Mouse (Mus musculus) urinary bladder, postnatal 10 days (tissue): Measurements from ENCODE around the gene Ilk.
"Not testable (repeated sequence)": the region's sequence is repeated elsewhere in the genome, so short reads cannot be mapped to it uniquely, and the experiment has no call there.

Source experiments
- DNase-seq: peaks from one replicate; pipeline ENCODE4 v3.0.0; 2022; ENCODE audit warnings: low spot score

Ilk gene

GRCm38 (mm10) chr7:105736264-105736901, at the start of gene Ilk:
TSS of gene Ilk (plus strand) at chr7:105736592.
- peak; percentile 78 for DNase-seq

- DNase-seq, result no peak
Observed at GRCm38 (mm10) chr7:105690875-105691274, 45.5 kb upstream of the Ilk start.

DNA sequence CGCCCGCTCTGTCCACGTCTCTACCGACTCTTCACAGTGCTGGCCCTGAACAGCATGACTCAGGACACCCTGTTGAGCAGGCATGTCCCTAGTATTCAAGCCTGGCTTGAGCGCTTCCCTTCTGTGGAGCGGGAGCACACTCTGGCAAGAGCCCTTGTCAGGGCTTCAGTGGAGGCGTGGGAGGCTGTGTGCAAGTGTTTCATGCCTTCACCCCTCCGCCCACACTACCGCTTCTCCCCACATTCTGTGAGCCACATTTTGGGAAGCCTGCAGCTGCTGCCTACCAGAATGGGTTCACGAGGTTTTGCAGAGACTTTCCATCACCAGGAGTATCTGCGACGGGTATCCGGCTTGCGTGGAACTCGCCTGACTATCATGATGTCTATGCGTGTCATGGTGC, 33.2 kb upstream of the Ilk start:
- no peak for DNase-seq

DNA sequence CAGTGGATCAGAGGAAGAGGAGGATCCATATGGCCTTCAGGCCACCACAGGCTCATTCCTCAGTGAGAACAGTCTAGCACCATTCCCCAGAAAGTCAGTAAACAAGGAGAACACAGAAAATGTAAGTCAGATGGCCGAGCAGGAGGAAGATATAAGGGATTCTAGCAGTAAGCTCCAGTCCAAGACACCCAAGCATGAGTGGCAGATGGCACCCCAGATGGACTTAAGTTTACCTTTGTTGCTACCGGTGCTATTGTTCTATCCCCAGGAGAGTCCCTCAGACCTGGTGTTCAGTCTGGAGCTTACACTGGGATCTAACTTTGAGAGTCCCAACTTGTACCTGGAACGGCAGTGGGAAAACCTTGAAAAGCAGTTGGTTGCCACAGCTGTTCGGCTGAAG, 32.6 kb upstream of the Ilk start:
- DNase-seq, result no peak

GRCm38 (mm10) chr7:105708733-105709132, 27.7 kb upstream of the Ilk start:
- DNase-seq, result no peak

GRCm38 (mm10) chr7:105715366-105715765, 21.0 kb upstream of the Ilk start:
- DNase-seq, result no peak

DNA sequence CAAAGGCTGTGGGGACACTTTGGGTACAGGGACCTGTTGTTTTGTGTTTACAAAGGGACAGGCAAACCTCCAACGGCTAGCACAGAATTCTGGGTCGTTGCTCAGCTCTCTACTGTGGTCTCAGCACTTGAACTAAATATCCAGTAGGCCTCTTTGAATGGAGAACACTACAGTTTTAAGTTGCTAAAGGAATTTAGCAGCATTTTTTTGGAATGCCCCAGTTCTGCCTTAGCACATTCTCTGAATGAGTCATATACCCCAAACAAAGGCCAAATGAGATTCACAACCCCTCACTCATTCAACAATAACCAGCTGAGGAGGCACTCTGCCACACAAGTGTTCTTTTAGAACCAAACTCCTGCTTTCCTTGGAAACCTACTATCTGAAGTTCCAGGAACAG, 14.5 kb upstream of the Ilk start:
- DNase-seq, result no peak

GRCm38 (mm10) chr7:105726144-105726979, 10.0 kb upstream of the Ilk start:
- no peak for DNase-seq

DNA sequence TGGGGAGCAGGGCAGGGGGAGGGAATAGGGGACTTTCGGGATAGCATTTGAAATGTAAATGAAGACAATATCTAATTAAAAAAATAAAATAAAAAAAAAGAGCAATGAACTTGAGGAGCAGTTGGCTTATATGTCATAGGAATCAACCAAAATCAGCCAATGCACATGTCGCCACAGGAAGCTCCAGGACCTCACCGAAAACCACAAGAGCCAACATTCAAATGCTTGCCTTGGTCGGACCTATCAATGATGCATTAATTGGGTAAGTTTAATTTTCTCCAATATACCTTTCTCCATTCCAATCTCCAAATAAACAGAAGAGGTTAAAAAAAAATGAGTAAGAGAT, 9.4 kb upstream of the Ilk start:
- DNase-seq, result no peak

GRCm38 (mm10) chr7:105728701-105729428, 7.5 kb upstream of the Ilk start:
- no peak for DNase-seq

GRCm38 (mm10) chr7:105733836-105734235, 2.6 kb upstream of the Ilk start:
- DNase-seq, result no peak

DNA sequence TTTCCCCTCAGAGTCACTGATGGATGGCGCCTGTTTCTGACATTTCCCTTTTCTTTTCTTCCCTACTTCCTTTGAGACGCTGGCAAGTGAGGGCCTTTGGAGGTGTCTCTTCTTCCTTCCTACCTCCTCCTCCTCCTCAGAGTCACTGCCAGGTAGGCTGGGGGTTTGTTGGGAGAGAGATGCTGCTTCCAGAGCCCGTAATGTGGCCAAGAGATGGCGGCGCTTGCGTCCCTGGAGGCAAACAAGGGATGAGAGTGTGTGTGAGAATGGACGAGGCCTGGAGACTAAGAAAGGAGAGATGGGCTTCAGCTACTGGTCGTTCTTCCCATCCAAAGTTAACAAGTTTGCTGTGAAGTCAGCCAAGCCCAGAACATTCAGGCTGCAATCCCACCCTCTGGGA, 1.6 kb upstream of the Ilk start:
- no peak for DNase-seq

- DNase-seq, result not testable (repeated sequence)
Observed at GRCm38 (mm10) chr7:105735464-105735863, 928 bp upstream of the Ilk start.

DNA sequence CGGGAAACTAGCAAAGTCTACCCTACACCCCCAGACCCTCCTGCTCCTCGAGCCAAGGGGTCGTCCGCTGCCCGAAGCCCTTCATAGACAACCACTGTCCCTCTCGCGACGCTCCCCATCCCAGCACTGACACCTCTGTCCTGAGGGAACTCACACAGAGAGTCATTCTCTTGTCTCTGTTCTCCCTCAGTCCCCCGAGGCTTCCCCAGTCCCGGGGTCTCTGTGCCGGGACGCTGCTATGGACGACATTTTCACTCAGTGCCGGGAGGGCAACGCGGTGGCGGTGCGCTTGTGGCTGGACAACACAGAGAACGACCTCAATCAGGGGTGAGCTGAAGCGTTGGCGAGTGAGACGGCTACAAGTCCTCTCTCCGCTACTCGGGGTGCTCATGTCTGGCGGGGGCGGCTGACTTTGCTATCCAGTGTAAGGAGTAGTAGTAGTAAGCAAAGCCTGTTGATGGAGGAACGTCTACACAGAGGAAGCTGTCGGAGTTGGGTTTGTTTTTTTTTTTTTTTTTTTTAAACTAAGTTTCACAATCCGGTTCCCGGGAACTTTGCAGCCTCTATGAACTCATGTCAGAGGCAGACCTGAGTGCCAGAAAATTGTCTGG, 624 bp downstream of the Ilk start, which contains the start of gene Rrp8:
Gene Rrp8 (minus strand): TSS at position 475 of the 611 bp plus-strand sequence.
- no peak for DNase-seq

GRCm38 (mm10) chr7:105737648-105738047, 1.3 kb downstream of the Ilk start:
- DNase-seq, result no peak

GRCm38 (mm10) chr7:105738286-105738685, 1.9 kb downstream of the Ilk start:
- no peak for DNase-seq

GRCm38 (mm10) chr7:105738948-105739347, 2.6 kb downstream of the Ilk start:
- DNase-seq, result no peak

DNA sequence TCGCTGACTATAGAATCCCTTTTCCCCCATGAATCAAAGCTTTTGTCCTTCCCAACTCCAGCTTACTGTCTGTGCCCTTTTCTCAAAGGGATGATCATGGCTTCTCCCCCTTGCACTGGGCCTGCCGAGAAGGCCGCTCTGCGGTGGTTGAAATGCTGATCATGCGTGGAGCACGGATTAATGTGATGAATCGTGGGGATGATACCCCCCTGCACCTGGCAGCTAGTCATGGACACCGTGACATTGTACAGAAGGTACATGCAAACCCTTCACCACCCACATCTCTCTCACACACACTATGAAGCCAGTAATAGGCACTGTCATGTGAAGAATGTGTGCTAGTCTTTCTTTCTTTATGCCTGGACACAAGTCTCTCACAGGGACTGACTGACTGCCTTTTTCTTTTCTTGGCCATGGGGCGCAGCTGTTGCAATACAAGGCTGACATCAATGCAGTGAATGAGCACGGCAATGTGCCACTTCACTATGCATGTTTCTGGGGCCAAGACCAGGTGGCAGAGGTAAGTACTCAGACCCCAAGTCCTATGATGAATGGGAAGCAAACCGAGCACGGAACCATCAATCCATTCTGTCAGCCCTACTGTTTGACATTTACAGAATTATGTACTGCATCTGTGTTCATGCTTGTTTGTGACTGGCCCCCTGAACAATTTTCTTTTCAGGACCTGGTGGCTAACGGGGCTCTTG, 3.9 kb downstream of the Ilk start:
- no peak for DNase-seq

- no peak for DNase-seq
Observed at GRCm38 (mm10) chr7:105740851-105741250, 4.5 kb downstream of the Ilk start.

GRCm38 (mm10) chr7:105741978-105742377, 5.6 kb downstream of the Ilk start:
- DNase-seq, result no peak

DNA sequence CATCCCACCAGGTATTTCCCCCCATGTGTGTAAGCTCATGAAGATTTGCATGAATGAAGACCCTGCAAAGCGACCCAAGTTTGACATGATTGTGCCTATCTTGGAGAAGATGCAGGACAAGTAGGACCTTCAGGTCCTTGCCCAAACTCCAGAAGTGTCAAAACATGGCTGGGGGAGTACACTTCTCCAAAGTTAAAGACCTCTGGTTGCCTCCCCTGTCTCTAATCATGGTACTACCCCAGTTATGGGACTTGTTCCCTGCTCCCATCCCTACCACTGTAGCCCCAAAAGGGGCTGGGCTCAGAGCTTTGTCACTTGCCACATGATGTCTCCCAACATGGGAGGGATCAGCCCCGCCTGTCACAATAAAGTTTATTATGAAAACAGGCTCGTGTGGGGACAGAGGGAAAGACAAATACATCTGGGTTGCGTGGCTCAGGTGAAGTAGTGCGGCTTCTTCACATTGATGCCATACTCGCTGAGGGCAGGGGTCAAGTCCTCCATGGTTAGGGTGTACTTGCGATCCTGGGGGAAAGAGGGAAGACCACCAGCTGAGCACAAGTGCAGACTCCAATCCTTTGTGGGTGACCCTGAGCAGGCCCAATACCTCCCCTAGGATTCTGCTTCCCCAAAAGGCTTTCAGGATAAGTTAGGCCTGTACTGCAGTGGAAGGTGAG, 6.3 kb downstream of the Ilk start:
- DNase-seq, result not testable (repeated sequence)
